Mouse (Mus musculus): ENCODE data around the gene Ppp1r13l. TPM values are rescaled to one million over a fixed set of nuclear protein-coding genes. Genes with fewer than 3 reads are reported as not detected.

Ppp1r13l gene
- total and polyA plus RNA-seq, 3 experiments = 1.5 to 15.9 TPM; not detected in 1

DNA sequence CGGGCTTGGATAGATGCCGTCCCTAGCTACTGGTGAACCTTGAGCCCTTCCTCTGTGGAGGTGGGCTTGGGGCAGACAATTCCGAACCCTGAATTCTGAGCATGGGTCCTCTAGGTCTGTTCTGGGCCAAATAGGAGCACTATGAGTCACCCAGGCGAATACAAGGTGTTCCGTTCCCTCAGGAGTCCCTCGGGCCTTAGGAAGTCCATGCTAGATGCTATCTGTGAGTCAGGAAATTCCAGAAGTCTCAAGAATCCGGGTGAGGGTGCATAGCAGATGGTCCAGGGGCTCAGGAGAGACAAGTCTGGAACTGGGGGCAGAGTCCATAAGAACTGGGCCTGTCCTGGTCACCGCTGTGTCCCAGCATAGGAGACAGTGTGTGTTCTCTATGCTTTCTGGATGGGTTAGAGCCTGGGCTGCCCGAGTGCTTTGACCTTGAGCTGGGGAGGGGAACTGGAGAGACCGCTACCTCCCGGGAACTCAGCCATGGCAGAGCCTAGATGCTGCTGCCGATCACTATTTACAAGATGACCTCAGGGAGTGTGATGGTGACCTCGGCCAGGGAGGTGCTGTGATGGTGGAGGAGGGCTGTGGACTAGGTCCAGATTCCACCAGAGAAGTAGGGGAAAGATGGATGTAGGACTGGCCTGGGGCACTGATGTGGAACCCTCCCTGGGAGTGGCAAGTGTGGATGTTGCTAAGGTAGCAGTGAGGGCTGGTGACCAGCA lies 10.2 kb upstream of the Ppp1r13l start:
- Histone ChIP-seq H3K4me1 (ENCODE audit: control insufficient read depth in 1 of 2, insufficient read depth in 2 of 2, low read length in 2 of 2) (peaks cover 0 to 7% of the 10 kb centered on the region in 2 experiments; a peak in 1 of 4 replicates), H3K9me3 (replicated peaks; ENCODE audit: insufficient read depth, low read length) (no peaks in the 10 kb centered on the region), H3K27ac (ENCODE audit: control insufficient read depth, low read depth, low read length) (no peak overlapping the region), H3K36me3 (ENCODE audit: control insufficient read depth in 1 of 2, insufficient read depth in 2 of 2, low read length in 2 of 2) (no peaks in the 10 kb centered on the region; a peak in 3 of 4 replicates), H3K79me2 (ENCODE audit: control insufficient read depth, insufficient read depth, low read length, poor library complexity) (no peaks in the 10 kb centered on the region), H3K4me3 (ENCODE audit: control insufficient read depth in 1 of 2, insufficient read depth in 1 of 2, low read depth in 2 of 2, low read length in 2 of 2) (no peak overlapping the region), H3K9ac (ENCODE audit: control insufficient read depth, low read depth, low read length, poor library complexity, severe bottlenecking) (no peak overlapping the region), H3K27me3 (ENCODE audit: control insufficient read depth in 1 of 2, insufficient read depth in 2 of 2, low read length in 2 of 2) (no peaks in the 10 kb centered on the region)
- TF ChIP-seq ZKSCAN1 (IDR thresholded peaks at IDR 0.05; ENCODE audit: low read depth, low read length) (no peak), EP300 (IDR thresholded peaks at IDR 0.05; ENCODE audit: low read depth in 1 of 2, low read length in 2 of 2) (no peak), ZMIZ1 (IDR thresholded peaks at IDR 0.05; ENCODE audit: low read depth, low read length) (no peak), RAD21 (IDR thresholded peaks at IDR 0.05; ENCODE audit: low read depth, low read length) (no peak), MAX (IDR thresholded peaks at IDR 0.05; ENCODE audit: low read length) (no peak), BHLHE40 (IDR thresholded peaks at IDR 0.05; ENCODE audit: borderline replicate concordance, low read depth, low read length) (no peak), KAT2A (conservative IDR thresholded peaks at IDR 0.05; ENCODE audit: low read depth, low read length) (no peak), CHD1 (IDR thresholded peaks at IDR 0.05; ENCODE audit: low read depth, low read length) (no peak), ELF1 (IDR thresholded peaks at IDR 0.05; ENCODE audit: low read depth, low read length) (no peak), USF2 (IDR thresholded peaks at IDR 0.05; ENCODE audit: borderline replicate concordance in 1 of 2, insufficient read depth in 1 of 2, low read depth in 1 of 2, low read length in 2 of 2) (no peak), TAL1 (IDR thresholded peaks at IDR 0.05; ENCODE audit: low read length) (no peak), NRF1 (IDR thresholded peaks at IDR 0.05; ENCODE audit: insufficient read depth, low read depth, low read length, poor library complexity, severe bottlenecking) (no peak), POLR2AphosphoS2 (IDR thresholded peaks at IDR 0.05; ENCODE audit: low read length) (no peak), NELFE (IDR thresholded peaks at IDR 0.05; ENCODE audit: low read depth, low read length) (no peak)
- no peak for DNase-seq (ENCODE audit: low read depth, low spot score)

GRCm38 (mm10) chr7:19350221-19350620 lies 9.3 kb upstream of the Ppp1r13l start:
- Histone ChIP-seq H3K79me2 (ENCODE audit: control insufficient read depth, insufficient read depth, low read length, poor library complexity) (no peaks in the 10 kb centered on the region), H3K27ac (ENCODE audit: control insufficient read depth, low read depth, low read length) (no peak overlapping the region), H3K27me3 (ENCODE audit: control insufficient read depth in 1 of 2, insufficient read depth in 2 of 2, low read length in 2 of 2) (no peaks in the 10 kb centered on the region), H3K4me3 (ENCODE audit: control insufficient read depth in 1 of 2, insufficient read depth in 1 of 2, low read depth in 2 of 2, low read length in 2 of 2) (no peak overlapping the region), H3K4me1 (ENCODE audit: control insufficient read depth in 1 of 2, insufficient read depth in 2 of 2, low read length in 2 of 2) (peaks cover 0 to 5% of the 10 kb centered on the region in 2 experiments; a peak in 1 of 4 replicates), H3K9ac (ENCODE audit: control insufficient read depth, low read depth, low read length, poor library complexity, severe bottlenecking) (no peak overlapping the region), H3K9me3 (replicated peaks; ENCODE audit: insufficient read depth, low read length) (no peaks in the 10 kb centered on the region), H3K36me3 (ENCODE audit: control insufficient read depth in 1 of 2, insufficient read depth in 2 of 2, low read length in 2 of 2) (no peaks in the 10 kb centered on the region; a peak in 2 of 4 replicates)
- no peak for DNase-seq (ENCODE audit: low read depth, low spot score)
- TF ChIP-seq RCOR1 (IDR thresholded peaks at IDR 0.05; ENCODE audit: low read depth, low read length) = no peak
- no peak for TF ChIP-seq POLR2AphosphoS2 (IDR thresholded peaks at IDR 0.05; ENCODE audit: low read length)
- no peak for TF ChIP-seq CHD2 (IDR thresholded peaks at IDR 0.05; ENCODE audit: low read length)
- TF ChIP-seq TAL1 (IDR thresholded peaks at IDR 0.05; ENCODE audit: low read length) = no peak
- TF ChIP-seq MAX (IDR thresholded peaks at IDR 0.05; ENCODE audit: low read length) = no peak
- TF ChIP-seq BHLHE40 (IDR thresholded peaks at IDR 0.05; ENCODE audit: borderline replicate concordance, low read depth, low read length) = no peak
- no peak for TF ChIP-seq USF1 (IDR thresholded peaks at IDR 0.05; ENCODE audit: low read depth, low read length)
- TF ChIP-seq MYB (IDR thresholded peaks at IDR 0.05; ENCODE audit: low read depth, low read length) = no peak
- TF ChIP-seq MYC (IDR thresholded peaks at IDR 0.05; ENCODE audit: low read depth, low read length) = no peak
- no peak for TF ChIP-seq E2F4 (IDR thresholded peaks at IDR 0.05; ENCODE audit: borderline replicate concordance, low read depth, low read length)
- TF ChIP-seq CHD1 (IDR thresholded peaks at IDR 0.05; ENCODE audit: low read depth, low read length) = no peak
- TF ChIP-seq ZKSCAN1 (IDR thresholded peaks at IDR 0.05; ENCODE audit: low read depth, low read length) = no peak
- no peak for TF ChIP-seq ELF1 (IDR thresholded peaks at IDR 0.05; ENCODE audit: low read depth, low read length)
- TF ChIP-seq POLR2A (IDR thresholded peaks at IDR 0.05; ENCODE audit: control insufficient read depth in 1 of 2, insufficient read depth in 1 of 2, low read depth in 1 of 2, low read length in 2 of 2, poor library complexity in 1 of 2) = no peak
- no peak for TF ChIP-seq TCF12 (IDR thresholded peaks at IDR 0.05; ENCODE audit: low read depth, low read length)
- no peak for TF ChIP-seq MAZ (IDR thresholded peaks at IDR 0.05; ENCODE audit: low read depth, low read length)
- no peak for TF ChIP-seq USF2 (IDR thresholded peaks at IDR 0.05; ENCODE audit: borderline replicate concordance in 1 of 2, insufficient read depth in 1 of 2, low read depth in 1 of 2, low read length in 2 of 2)

Measured in MEL (cell line).